26 mouse cellular contexts compared by ENCODE assay signal in genomic region chr3:124241734-124242006, GRCm38 (mm10).
DNase-seq lines count a peak whose midpoint lies in the region; ATAC-seq lines count a peak whose summit lies in the region.
"Had no signal": no experiment of that assay in that cellular context is flagged by ENCODE, and none has a peak within 500 bp of the region (broad histone marks: within the 10 kb centered on the region; RNA-seq: fewer than 3 reads in every experiment).

No protein-coding gene starts in this region.

- H3K36me3 ChIP-seq in hindbrain, embryonic 12.5 days, result no peaks in the 10 kb centered on the region
- H3K36me3 ChIP-seq in hindbrain, embryonic 10.5 days, result no peaks in the 10 kb centered on the region
- no peaks in the 10 kb centered on the region for H3K36me3 ChIP-seq in neural tube, embryonic 12.5 days
- H3K36me3 ChIP-seq in neural tube, embryonic 15.5 days, result no peaks in the 10 kb centered on the region
- H3K36me3 ChIP-seq: embryonic facial prominence, embryonic 13.5 days; embryonic facial prominence, embryonic 15.5 days; forebrain, embryonic 10.5 days; forebrain, embryonic 12.5 days; G1E had no signal

- H3K9ac ChIP-seq in hindbrain, embryonic 12.5 days, result no peak overlapping the region
- H3K9ac ChIP-seq in neural tube, embryonic 12.5 days, result no peak overlapping the region
- H3K9ac ChIP-seq in neural tube, embryonic 15.5 days (replicated peaks), result no peak overlapping the region
- H3K9ac ChIP-seq: embryonic facial prominence, embryonic 13.5 days; embryonic facial prominence, embryonic 15.5 days; forebrain, embryonic 12.5 days had no signal

- 0 out of 2 replicates have a peak, but pooled peaks have one; percentile 8 for ATAC-seq in hindbrain, embryonic 12.5 days (ENCODE audit: low FRiP score)
- ATAC-seq in neural tube, embryonic 12.5 days (ENCODE audit: low FRiP score, low read depth), result peak; percentile 58; the same call in 1 of the 2 replicates
- ATAC-seq in neural tube, embryonic 15.5 days (ENCODE audit: low FRiP score), result peak; percentile 80
- ATAC-seq: activated CD4-positive, CD25-positive, alpha-beta regulatory T cell, adult 4 months; CD4-positive, CD25-positive, alpha-beta regulatory T cell, adult 4 months; forebrain, embryonic 14.5 days; forebrain, embryonic 16.5 days; Patski had no signal

- no peak overlapping the region for H3K4me2 ChIP-seq in hindbrain, embryonic 12.5 days (replicated peaks)
- H3K4me2 ChIP-seq in neural tube, embryonic 12.5 days (replicated peaks), result no peak overlapping the region
- no peak overlapping the region for H3K4me2 ChIP-seq in neural tube, embryonic 15.5 days
- H3K4me2 ChIP-seq: embryonic facial prominence, embryonic 13.5 days; embryonic facial prominence, embryonic 15.5 days; forebrain, embryonic 12.5 days had no signal

- H3K27me3 ChIP-seq in hindbrain, embryonic 12.5 days, result no peaks in the 10 kb centered on the region
- H3K27me3 ChIP-seq in hindbrain, embryonic 10.5 days (ENCODE audit: insufficient read depth, poor library complexity, severe bottlenecking), result no peaks in the 10 kb centered on the region
- H3K27me3 ChIP-seq in neural tube, embryonic 12.5 days (replicated peaks), result no peaks in the 10 kb centered on the region
- no peaks in the 10 kb centered on the region for H3K27me3 ChIP-seq in neural tube, embryonic 15.5 days (replicated peaks)
- H3K27me3 ChIP-seq: CH12.LX; embryonic facial prominence, embryonic 13.5 days; embryonic facial prominence, embryonic 15.5 days; forebrain, embryonic 12.5 days; Patski had no signal

- no peak for DNase-seq in hindbrain, embryonic 10.5 days (ENCODE audit: low spot score)
- DNase-seq in ovary, adult 18-20 months (ENCODE audit: low spot score), result no peak
- DNase-seq: adrenal gland, adult 8-10 months; adrenal gland, postnatal 14 days; adrenal gland, postnatal 36 days; B cell, adult 2 months; cerebellum, adult 11-12 months; cerebellum, adult 2 months; cerebellum, adult 9-10 months; cerebellum, postnatal 10 days; cerebellum, postnatal 25 days had no signal

- WGBS in hindbrain, embryonic 12.5 days, result 97% methylated on average over 1 of the region's 1 CpGs
- WGBS in hindbrain, embryonic 10.5 days, result 96% methylated on average over 1 of the region's 1 CpGs
- whole genome bisulfite sequencing in neural tube, embryonic 12.5 days, result 86% methylated on average over 1 of the region's 1 CpGs
- 65% methylated on average over 1 of the region's 1 CpGs for WGBS in neural tube, embryonic 15.5 days

- H3K27ac ChIP-seq in hindbrain, embryonic 12.5 days, result no peak overlapping the region
- no peak overlapping the region for H3K27ac ChIP-seq in hindbrain, embryonic 10.5 days
- no peak overlapping the region for H3K27ac ChIP-seq in neural tube, embryonic 12.5 days
- H3K27ac ChIP-seq in neural tube, embryonic 15.5 days (replicated peaks), result no peak overlapping the region
- H3K27ac ChIP-seq: embryonic facial prominence, embryonic 13.5 days; embryonic facial prominence, embryonic 15.5 days; forebrain, embryonic 10.5 days; forebrain, embryonic 12.5 days had no signal

- H3K4me1 ChIP-seq in hindbrain, embryonic 12.5 days, result no peaks in the 10 kb centered on the region
- no peaks in the 10 kb centered on the region for H3K4me1 ChIP-seq in hindbrain, embryonic 10.5 days (replicated peaks)
- H3K4me1 ChIP-seq in neural tube, embryonic 12.5 days, result no peaks in the 10 kb centered on the region
- H3K4me1 ChIP-seq in neural tube, embryonic 15.5 days, result no peaks in the 10 kb centered on the region
- H3K4me1 ChIP-seq: embryonic facial prominence, embryonic 13.5 days; embryonic facial prominence, embryonic 15.5 days; forebrain, embryonic 10.5 days; forebrain, embryonic 12.5 days had no signal

- H3K9me3 ChIP-seq in hindbrain, embryonic 12.5 days (replicated peaks), result no peaks in the 10 kb centered on the region
- no peaks in the 10 kb centered on the region for H3K9me3 ChIP-seq in hindbrain, embryonic 10.5 days
- no peaks in the 10 kb centered on the region for H3K9me3 ChIP-seq in neural tube, embryonic 12.5 days
- H3K9me3 ChIP-seq in neural tube, embryonic 15.5 days (replicated peaks), result no peaks in the 10 kb centered on the region
- H3K9me3 ChIP-seq: embryonic facial prominence, embryonic 13.5 days; embryonic facial prominence, embryonic 15.5 days; forebrain, embryonic 10.5 days; forebrain, embryonic 12.5 days; G1E had no signal

- no peak overlapping the region for H3K4me3 ChIP-seq in hindbrain, embryonic 12.5 days
- H3K4me3 ChIP-seq in hindbrain, embryonic 10.5 days, result no peak overlapping the region
- no peak overlapping the region for H3K4me3 ChIP-seq in neural tube, embryonic 12.5 days
- H3K4me3 ChIP-seq in neural tube, embryonic 15.5 days (replicated peaks), result no peak overlapping the region
- H3K4me3 ChIP-seq: embryonic facial prominence, embryonic 13.5 days; embryonic facial prominence, embryonic 15.5 days; erythroblast, embryonic 14.5 days; forebrain, embryonic 10.5 days; forebrain, embryonic 12.5 days had no signal

Comparison
In these comparisons a context has a peak if more than half of its experiments do, and no peak if none do; other contexts are left out.
1. ATAC-seq: peak in every context shown above with its lines; median percentile 80 in neural tube, embryonic 15.5 days; 58 in neural tube, embryonic 12.5 days; 8 in hindbrain, embryonic 12.5 days.